29 mouse cellular contexts compared by ENCODE assay signal in genomic region chr11:117243536-117244290, GRCm38 (mm10). TPM values are rescaled to one million over a fixed set of nuclear protein-coding genes. Genes with fewer than 3 reads are reported as not detected.
DNase-seq lines count a peak whose midpoint lies in the region; TF ChIP-seq lines count a peak whose summit lies in the region.
"Had no signal": no experiment of that assay in that cellular context is flagged by ENCODE, and none has a peak within 500 bp of the region (broad histone marks: within the 10 kb centered on the region; RNA-seq: fewer than 3 reads in every experiment).

No protein-coding gene starts in this region.

- peaks cover 10% of the 10 kb centered on the region; the same call in 1 of the 2 replicates for H3K4me1 ChIP-seq in spleen, adult 2 months (ENCODE audit: control insufficient read depth, insufficient read depth, insufficient read length)
- H3K4me1 ChIP-seq in cerebellum, adult 2 months (ENCODE audit: control insufficient read depth, insufficient read depth, low read length) = 0 out of 2 replicates have a peak, but pooled peaks cover 3% of the 10 kb centered on the region

- no peak for DNase-seq in spleen, adult 2 months (ENCODE audit: low read depth in 1 of 2, low spot score in 2 of 2)
- no peak for DNase-seq in spleen, postnatal 36 days (ENCODE audit: low spot score in 2 of 2)
- DNase-seq in CD4-positive, CD25-positive, alpha-beta regulatory T cell, adult 2 months (ENCODE audit: low read depth, low spot score) = peak; percentile 41
- DNase-seq in R1 (ENCODE audit: low read depth, low spot score) = peak; percentile 77
- peak; percentile 45 for DNase-seq in naive thymus-derived CD4-positive, alpha-beta T cell, adult 2 months (ENCODE audit: low read depth)
- DNase-seq in cerebellum, adult 2 months = no peak
- no peak for DNase-seq in layer of hippocampus, postnatal 25 days (ENCODE audit: extremely low spot score in 1 of 2, low spot score in 1 of 2)
- DNase-seq: adrenal gland, postnatal 36 days; B cell, adult 2 months; cerebellum, adult 8-10 months; cerebellum, postnatal 25 days; embryo, embryonic 11 days; gastrocnemius, adult 2 months; gastrocnemius, postnatal 36 days; heart, adult 18-20 months; kidney, adult 18-20 months; kidney, postnatal 4 days; layer of hippocampus, postnatal 36 days; left cerebral cortex, postnatal 4 days; liver, postnatal 0 days; lung, postnatal 36 days had no signal

- no peak overlapping the region for H3K4me3 ChIP-seq in spleen, adult 2 months (ENCODE audit: extremely low read depth, insufficient read depth, insufficient read length)
- no peak overlapping the region for H3K4me3 ChIP-seq in cerebellum, adult 2 months (replicated peaks; ENCODE audit: insufficient read depth, low read depth, low read length)
- H3K4me3 ChIP-seq: embryonic facial prominence, embryonic 12.5 days; gastrocnemius, adult 2 months; heart, embryonic 12.5 days; liver, embryonic 12.5 days; midbrain, embryonic 12.5 days; myocyte; neural tube, embryonic 13.5 days had no signal

- no peak for TF ChIP-seq CTCF in spleen, adult 2 months (IDR thresholded peaks at IDR 0.05; ENCODE audit: extremely low read depth, insufficient read depth, insufficient read length, insufficient replicate concordance)
- no peak for TF ChIP-seq CTCF in cerebellum, adult 2 months (IDR thresholded peaks at IDR 0.05; ENCODE audit: borderline replicate concordance, insufficient read depth, low read depth, low read length)

- 82% methylated on average over 12 of the region's 12 CpGs for WGBS in spleen, adult 2 months
- 87% methylated on average over 12 of the region's 12 CpGs for WGBS in cerebellum, adult 2 months

- H3K27me3 ChIP-seq in spleen, adult 2 months (ENCODE audit: control insufficient read depth, insufficient read depth, low read length) = no peaks in the 10 kb centered on the region
- no peaks in the 10 kb centered on the region for H3K27me3 ChIP-seq in cerebellum, adult 2 months (ENCODE audit: control insufficient read depth, insufficient read depth, low read length)
- H3K27me3 ChIP-seq: embryonic facial prominence, embryonic 12.5 days; heart, embryonic 12.5 days; midbrain, embryonic 12.5 days; neural tube, embryonic 13.5 days had no signal

- H3K36me3 ChIP-seq in spleen, adult 2 months (ENCODE audit: control insufficient read depth, insufficient read depth, low read length) = no peaks in the 10 kb centered on the region
- H3K36me3 ChIP-seq: heart, embryonic 12.5 days; liver, embryonic 12.5 days; midbrain, embryonic 12.5 days; neural tube, embryonic 13.5 days had no signal

- 0 out of 2 replicates have a peak overlapping the region, but pooled peaks have one; percentile 45 for H3K27ac ChIP-seq in spleen, adult 2 months (ENCODE audit: insufficient read depth, low read length)
- H3K27ac ChIP-seq in cerebellum, adult 2 months (ENCODE audit: insufficient read depth, low read length) = no peak overlapping the region
- H3K27ac ChIP-seq: embryonic facial prominence, embryonic 12.5 days; hindbrain, embryonic 14.5 days; kidney, postnatal 0 days; liver, embryonic 12.5 days; midbrain, embryonic 12.5 days; neural tube, embryonic 13.5 days had no signal

- TF ChIP-seq POLR2A in spleen, adult 2 months (IDR thresholded peaks at IDR 0.05; ENCODE audit: low read depth, low read length) = no peak
- TF ChIP-seq POLR2A in cerebellum, adult 2 months (IDR thresholded peaks at IDR 0.05; ENCODE audit: borderline replicate concordance, insufficient read depth, low read length) = no peak

RNA-seq across cellular contexts. Expression of gene Sept9, which starts 44.3 kb away (rescaled TPM):
- polyA plus RNA-seq in spleen, adult 2 months (2012; rRNA removed) = 44.6 and 45.3 TPM in 2 replicates
- 9.6 and 13.3 TPM in 2 replicates for polyA plus RNA-seq in cerebellum, adult 2 months (2012; rRNA removed)
- 100 to 1,000 TPM; 114 to 119 TPM for total RNA-seq in layer of hippocampus, postnatal 25 days (2021)

Comparison
In these comparisons a context has a peak if more than half of its experiments do, and no peak if none do; other contexts are left out.
1. DNase-seq: peak in CD4-positive, CD25-positive, alpha-beta regulatory T cell, adult 2 months (single experiment), R1 (single experiment) and naive thymus-derived CD4-positive, alpha-beta T cell, adult 2 months (single experiment); none in spleen, adult 2 months (0 of 2), spleen, postnatal 36 days (0 of 2), cerebellum, adult 2 months (0 of 2) and layer of hippocampus, postnatal 25 days (0 of 2).